Mouse (Mus musculus) testis, adult 2 months (tissue): ENCODE data around the gene Prrxl1.

Experiments used
- CTCF ChIP-seq: fragments of 200-500 bp; IDR thresholded peaks from 2 replicates; pipeline ENCODE4 v1.5.1; 2012; ENCODE audit warnings: low read depth, mild to moderate bottlenecking, inconsistent platforms, low read length, moderate library complexity; ENCODE audit not compliant: control insufficient read depth, insufficient read depth, insufficient replicate concordance
- POLR2A ChIP-seq: fragments of 200-500 bp; IDR thresholded peaks from 2 replicates; pipeline ENCODE4 v1.6.1; 2012; ENCODE audit warnings: low read depth, mild to moderate bottlenecking, inconsistent platforms, low read length, moderate library complexity; ENCODE audit not compliant: control insufficient read depth

DNA sequence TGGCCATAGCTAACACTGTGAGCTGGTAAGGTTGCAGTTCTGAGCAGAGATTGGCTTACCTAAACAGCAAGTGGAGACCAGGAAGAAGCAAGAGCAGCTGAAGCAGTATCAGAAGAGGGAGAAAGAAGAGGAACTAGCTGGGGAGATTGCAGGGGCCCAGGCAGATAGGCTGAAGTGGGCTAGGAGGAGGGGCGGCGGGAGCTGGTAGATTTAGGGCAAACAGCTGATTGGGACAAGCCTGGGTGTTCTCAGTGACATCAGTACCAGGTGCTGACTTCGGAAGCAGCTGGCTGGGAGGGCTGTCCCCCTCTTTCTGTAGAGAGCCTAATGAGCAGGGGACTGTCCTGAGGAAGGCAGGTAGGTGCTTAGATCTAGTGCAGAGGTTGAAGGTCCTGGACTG, 37.8 kb upstream of the Prrxl1 start:
- no peak for TF ChIP-seq CTCF
- no peak for TF ChIP-seq POLR2A
